Mouse (Mus musculus) intestine, embryonic 14.5 days (tissue): ENCODE results near the gene 2310079G19Rik. TPM values are rescaled to one million over a fixed set of nuclear protein-coding genes. Genes with fewer than 3 reads are reported as not detected.
A peak's percentile ranks its signal among the peaks of the same experiment; 100 is the strongest.

Source experiments
- ATAC-seq: fragments of 200-750 bp; cut with Nextera tagmentation; replicated peaks from 2 replicates; pipeline ENCODE4 v1.8.0; 2017; ENCODE audit warnings: low read depth, moderate number of reproducible peaks, moderate TSS enrichment, moderate library complexity; ENCODE audit not compliant: low FRiP score, low TSS enrichment
- DNase-seq: peaks from one replicate; pipeline ENCODE4 v3.0.0-alpha.2; 2018; ENCODE audit warnings: low spot score
- H3K27ac ChIP-seq: fragments of 300-500 bp; sonication (generic); 2 replicates; pipeline ENCODE4 v1.5.1; 2014; ENCODE audit warnings: low read depth, mild to moderate bottlenecking, control low read depth
- H3K27me3 ChIP-seq: fragments of 300-500 bp; sonication (generic); replicated peaks from 2 replicates; pipeline ENCODE4 v1.6.1; 2014; ENCODE audit warnings: low read length, control low read depth; ENCODE audit not compliant: control insufficient read depth, insufficient read depth
- H3K36me3 ChIP-seq: fragments of 300-500 bp; sonication (generic); 2 replicates; pipeline ENCODE4 v1.6.1; 2014; ENCODE audit warnings: low read length, control low read depth; ENCODE audit not compliant: control insufficient read depth, insufficient read depth
- H3K4me1 ChIP-seq: fragments of 300-500 bp; sonication (generic); replicated peaks from 2 replicates; pipeline ENCODE4 v1.6.1; 2014; ENCODE audit warnings: low read length, control low read depth, mixed read lengths; ENCODE audit not compliant: control insufficient read depth, insufficient read depth
- H3K4me2 ChIP-seq: fragments of 300-500 bp; sonication (generic); 2 replicates; pipeline ENCODE4 v1.6.1; 2014; ENCODE audit warnings: low read length
- H3K4me3 ChIP-seq: fragments of 300-500 bp; sonication (generic); 2 replicates; pipeline ENCODE4 v1.5.1; 2014; ENCODE audit warnings: low read depth, low read length, control low read depth, mixed read lengths
- H3K9ac ChIP-seq: fragments of 300-500 bp; sonication (generic); 2 replicates; pipeline ENCODE4 v1.6.1; 2014; ENCODE audit warnings: mild to moderate bottlenecking, low read length
- H3K9me3 ChIP-seq: fragments of 300-500 bp; sonication (generic); 2 replicates; pipeline ENCODE4 v1.6.1; 2016; ENCODE audit warnings: low read length, control low read depth; ENCODE audit not compliant: control insufficient read depth
- WGBS: fragments of 180-500 bp; shearing (Covaris S2); extraction: QIAGEN DNeasy Blood & Tissue Kit; methylation state at CpG from one replicate; pipeline ENCODE4 v1.1.7; 2014; 5-methylcytosine and 5-hydroxymethylcytosine counted together
- polyA plus RNA-seq: library from polyadenylated mRNA; unstranded; fragments of >200 nt; fragmentation: Nextera tagmentation; extraction: Ambion mirVana; gene quantifications from 2 replicates; pipeline ENCODE4 v1.2.1, GENCODE M21; 2014

The 2310079G19Rik gene
- polyA plus RNA-seq, 1 experiment from 2014 or later, result not detected

GRCm38 (mm10) chr16:88631474-88631873 is 4.0 kb upstream of the 2310079G19Rik start:
- peak; percentile 91 for ATAC-seq
- H3K4me3 ChIP-seq, result no peak overlapping the region
- H3K9me3 ChIP-seq, result no peaks in the 10 kb centered on the region
- no peaks in the 10 kb centered on the region for H3K27me3 ChIP-seq
- no peak overlapping the region for H3K4me2 ChIP-seq
- H3K36me3 ChIP-seq, result no peaks in the 10 kb centered on the region
- H3K9ac ChIP-seq, result no peak overlapping the region
- no peak overlapping the region for H3K27ac ChIP-seq
- no peaks in the 10 kb centered on the region for H3K4me1 ChIP-seq
- DNase-seq, result no peak
- 41% methylated on average over 4 of the region's 4 CpGs for WGBS

- Histone ChIP-seq H3K4me3 (no peak overlapping the region), H3K27me3 (no peaks in the 10 kb centered on the region), H3K9me3 (no peaks in the 10 kb centered on the region), H3K27ac (no peak overlapping the region), H3K4me1 (no peaks in the 10 kb centered on the region), H3K4me2 (no peak overlapping the region), H3K9ac (no peak overlapping the region), H3K36me3 (no peaks in the 10 kb centered on the region)
- 79% methylated on average over 4 of the region's 4 CpGs for WGBS
- ATAC-seq (no peak), DNase-seq (no peak)
Measured at GRCm38 (mm10) chr16:88612712-88613111, 14.8 kb downstream of the 2310079G19Rik start.

- Histone ChIP-seq H3K4me3 (no peak within 1 kb of the TSS), H3K4me1 (no peaks in the 10 kb centered on the region), H3K27me3 (no peaks in the 10 kb centered on the region), H3K4me2 (no peak within 1 kb of the TSS), H3K9me3 (no peaks in the 10 kb centered on the region), H3K27ac (no peak within 1 kb of the TSS), H3K36me3 (no peaks in the 10 kb centered on the region), H3K9ac (no peak within 1 kb of the TSS)
- DNase-seq (no peak), ATAC-seq (no peak)
- 95% methylated on average over 8 of the region's 8 CpGs for WGBS
Measured at GRCm38 (mm10) chr16:88611922-88612321, 15.5 kb downstream of the 2310079G19Rik start, which contains the start of gene Krtap24-1. TSS of gene Krtap24-1 (minus strand) at chr16:88612279.

GRCm38 (mm10) chr16:88604570-88604969 is 22.9 kb downstream of the 2310079G19Rik start:
- no peak overlapping the region for H3K4me2 ChIP-seq
- no peaks in the 10 kb centered on the region for H3K27me3 ChIP-seq
- no peak overlapping the region for H3K9ac ChIP-seq
- DNase-seq, result no peak
- no peaks in the 10 kb centered on the region for H3K36me3 ChIP-seq
- H3K4me3 ChIP-seq, result no peak overlapping the region
- no peak for ATAC-seq
- H3K9me3 ChIP-seq, result no peaks in the 10 kb centered on the region
- H3K27ac ChIP-seq, result no peak overlapping the region
- 90% methylated on average over 6 of the region's 6 CpGs for WGBS
- no peaks in the 10 kb centered on the region for H3K4me1 ChIP-seq

GRCm38 (mm10) chr16:88602464-88602863 is 25.0 kb downstream of the 2310079G19Rik start:
- H3K4me3 ChIP-seq, result no peak overlapping the region
- H3K4me1 ChIP-seq, result no peaks in the 10 kb centered on the region
- no peak overlapping the region for H3K9ac ChIP-seq
- no peaks in the 10 kb centered on the region for H3K36me3 ChIP-seq
- WGBS, result 71% methylated on average over 1 of the region's 1 CpGs
- no peak for ATAC-seq
- H3K27me3 ChIP-seq, result no peaks in the 10 kb centered on the region
- H3K4me2 ChIP-seq, result no peak overlapping the region
- H3K27ac ChIP-seq, result no peak overlapping the region
- no peak for DNase-seq
- no peaks in the 10 kb centered on the region for H3K9me3 ChIP-seq

- peak overlapping the region; percentile 59; the same call in 1 of the 2 replicates for H3K27ac ChIP-seq
- no peak for DNase-seq
- no peaks in the 10 kb centered on the region for H3K9me3 ChIP-seq
- H3K4me1 ChIP-seq, result no peaks in the 10 kb centered on the region
- WGBS, result 60% methylated on average over 8 of the region's 8 CpGs
- peak; percentile 22; the same call in 1 of the 2 replicates for ATAC-seq
- H3K27me3 ChIP-seq, result no peaks in the 10 kb centered on the region
- no peak overlapping the region for H3K4me3 ChIP-seq
- H3K9ac ChIP-seq, result no peak overlapping the region
- no peak overlapping the region for H3K4me2 ChIP-seq
- H3K36me3 ChIP-seq, result no peaks in the 10 kb centered on the region
Measured at GRCm38 (mm10) chr16:88600303-88600702, 27.2 kb downstream of the 2310079G19Rik start.

- 26% methylated on average over 16 of the region's 16 CpGs for WGBS
- Histone ChIP-seq H3K9me3 (no peaks in the 10 kb centered on the region), H3K4me1 (no peaks in the 10 kb centered on the region), H3K4me3 (no peak overlapping the region), H3K27me3 (no peaks in the 10 kb centered on the region), H3K36me3 (no peaks in the 10 kb centered on the region), H3K9ac (no peak overlapping the region), H3K4me2 (peak overlapping the region; percentile 29), H3K27ac (peak overlapping the region; percentile 59; the same call in 1 of the 2 replicates)
- ATAC-seq (peak; percentile 77), DNase-seq (peak; percentile 66)
Measured at GRCm38 (mm10) chr16:88599504-88600237, 27.8 kb downstream of the 2310079G19Rik start.

- Histone ChIP-seq H3K9me3 (no peaks in the 10 kb centered on the region), H3K4me2 (no peak overlapping the region), H3K27me3 (no peaks in the 10 kb centered on the region), H3K4me3 (no peak overlapping the region), H3K27ac (no peak overlapping the region), H3K4me1 (no peaks in the 10 kb centered on the region), H3K36me3 (no peaks in the 10 kb centered on the region), H3K9ac (no peak overlapping the region)
- no peak for DNase-seq
- no peak for ATAC-seq
Measured at GRCm38 (mm10) chr16:88592758-88593157, 34.7 kb downstream of the 2310079G19Rik start.

GRCm38 (mm10) chr16:88583338-88583737 is 44.1 kb downstream of the 2310079G19Rik start:
- no peaks in the 10 kb centered on the region for H3K9me3 ChIP-seq
- WGBS, result 84% methylated on average over 9 of the region's 9 CpGs
- no peak overlapping the region for H3K4me3 ChIP-seq
- no peaks in the 10 kb centered on the region for H3K27me3 ChIP-seq
- H3K36me3 ChIP-seq, result no peaks in the 10 kb centered on the region
- no peak overlapping the region for H3K27ac ChIP-seq
- ATAC-seq, result peak; percentile 54; the same call in 1 of the 2 replicates
- DNase-seq, result no peak
- H3K4me2 ChIP-seq, result no peak overlapping the region
- H3K9ac ChIP-seq, result no peak overlapping the region
- no peaks in the 10 kb centered on the region for H3K4me1 ChIP-seq
